Mouse (Mus musculus) kidney, postnatal 4 days (tissue): ENCODE results near the gene Gm45213.
A peak's percentile ranks its signal among the peaks of the same experiment; 100 is the strongest.

Experiments used
- DNase-seq, 2 experiments: peaks; one replicate each; pipeline ENCODE4 v3.0.0; 2021; ENCODE audit warnings: mixed read lengths in 2 of 2

Gm45213 gene

DNA sequence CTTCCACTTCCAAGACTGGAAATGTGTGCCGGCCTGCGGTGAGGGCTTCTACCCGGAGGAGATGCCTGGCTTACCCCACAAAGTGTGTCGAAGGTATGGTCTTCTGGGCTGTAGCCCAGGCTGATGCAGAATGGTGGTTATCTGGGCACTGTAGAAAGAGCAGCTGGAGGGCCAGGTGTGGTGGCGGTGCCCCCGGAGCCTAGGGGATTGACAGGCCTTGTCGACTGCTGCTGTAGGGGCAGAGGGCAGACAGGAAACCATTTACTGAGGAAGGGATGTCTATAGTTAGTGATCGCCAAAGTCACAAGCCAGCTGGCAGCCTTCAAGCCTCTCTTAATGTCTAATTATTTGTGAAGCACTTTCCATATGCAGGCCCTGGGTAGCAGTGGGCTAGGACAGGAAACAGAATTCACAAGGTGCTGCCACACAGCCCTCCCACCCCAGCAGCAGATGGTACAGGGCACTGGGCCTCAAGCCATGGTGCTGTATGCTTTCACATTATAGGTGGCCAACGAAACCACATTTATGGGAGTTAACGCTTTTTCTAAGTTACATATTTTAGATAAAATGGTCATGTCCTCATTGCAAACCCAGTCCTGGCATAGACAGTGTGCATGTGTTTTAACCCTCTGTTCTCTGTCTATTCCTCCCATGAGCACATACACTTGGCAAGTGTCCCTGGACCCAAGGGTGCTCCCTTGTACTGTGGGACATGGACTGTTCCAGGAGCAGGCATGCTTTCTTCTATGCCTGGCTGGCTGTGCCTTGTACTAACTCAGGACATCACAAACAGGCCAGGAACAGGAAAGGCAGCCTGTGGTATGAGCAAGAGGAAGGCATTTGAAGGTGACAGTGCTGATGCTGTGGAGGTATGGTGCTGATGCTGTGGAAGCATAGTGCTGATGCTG lies at the start of gene Gm45213:
Gm45213 (plus strand) TSS at position 51 of the 908 bp plus-strand sequence.
- DNase-seq: no peak

GRCm38 (mm10) chr7:66001035-66001754 lies 42.2 kb upstream of the Gm45213 start:
- DNase-seq: no peak

- no peak for DNase-seq
Observed at GRCm38 (mm10) chr7:66001797-66002196, 41.6 kb upstream of the Gm45213 start.

DNA sequence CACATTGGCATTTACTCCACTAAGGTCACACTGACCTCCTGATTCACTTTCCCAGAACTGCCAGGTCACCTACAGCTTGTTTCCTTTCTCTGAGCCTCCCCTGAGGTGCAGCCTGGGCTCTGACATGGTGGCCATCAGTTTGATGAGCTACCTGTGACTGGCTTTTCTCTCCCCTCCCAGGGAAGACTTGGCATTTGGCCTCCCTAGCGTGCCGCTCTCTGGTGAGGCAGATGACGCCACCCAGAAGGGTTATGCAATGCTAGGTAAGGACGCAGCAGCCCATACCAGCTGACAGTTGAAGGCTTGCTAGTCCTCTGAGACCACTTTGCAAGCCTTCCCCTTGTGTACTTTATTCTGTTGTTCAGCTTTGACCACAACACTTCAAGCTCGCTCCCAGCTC lies 40.0 kb upstream of the Gm45213 start:
- no peak for DNase-seq

GRCm38 (mm10) chr7:66003865-66004638 lies 39.4 kb upstream of the Gm45213 start:
- peak in 1 of 2 experiments; percentile 12 for DNase-seq

GRCm38 (mm10) chr7:66005066-66005465 lies 38.3 kb upstream of the Gm45213 start:
- DNase-seq: no peak

- no peak for DNase-seq
Observed at GRCm38 (mm10) chr7:66008161-66008891, 35.1 kb upstream of the Gm45213 start.

DNA sequence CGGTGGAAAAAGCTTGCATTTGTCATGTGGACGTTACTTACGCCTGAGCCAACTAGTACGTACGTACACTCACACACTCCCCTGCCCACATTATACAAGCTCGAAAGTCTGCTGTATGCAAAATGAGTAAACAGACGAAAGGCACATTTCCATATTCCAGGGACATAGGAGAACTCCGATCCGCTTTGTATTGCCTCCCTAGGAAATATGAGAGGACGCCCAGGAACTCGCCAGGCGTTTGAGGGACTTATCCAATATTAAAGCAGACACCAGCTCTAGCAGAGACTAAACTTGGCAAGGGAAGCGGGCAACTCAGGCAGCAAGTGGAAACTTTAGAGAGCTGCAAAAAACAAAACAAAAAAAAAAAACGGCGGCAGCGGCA lies 34.5 kb upstream of the Gm45213 start:
- DNase-seq: no peak

DNA sequence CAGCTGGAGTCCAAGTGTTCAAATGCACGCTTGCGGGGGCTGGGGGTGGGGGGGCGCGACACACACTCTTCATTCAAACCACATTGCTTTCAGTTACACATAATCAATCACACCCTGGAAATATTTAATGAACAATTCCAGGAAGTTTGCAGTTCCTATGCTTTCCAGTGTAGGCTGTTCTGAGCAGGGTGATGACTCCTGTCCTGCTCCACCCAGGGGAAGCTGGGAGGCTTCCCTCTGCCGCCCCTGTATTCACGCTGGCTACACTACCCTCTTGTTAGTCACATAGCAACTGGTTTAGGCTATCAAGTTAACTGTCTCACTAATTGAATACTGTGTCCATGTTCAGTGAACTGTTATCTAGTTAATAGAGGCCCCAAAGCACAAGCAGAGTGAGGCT lies 32.9 kb upstream of the Gm45213 start:
- no peak for DNase-seq

DNA sequence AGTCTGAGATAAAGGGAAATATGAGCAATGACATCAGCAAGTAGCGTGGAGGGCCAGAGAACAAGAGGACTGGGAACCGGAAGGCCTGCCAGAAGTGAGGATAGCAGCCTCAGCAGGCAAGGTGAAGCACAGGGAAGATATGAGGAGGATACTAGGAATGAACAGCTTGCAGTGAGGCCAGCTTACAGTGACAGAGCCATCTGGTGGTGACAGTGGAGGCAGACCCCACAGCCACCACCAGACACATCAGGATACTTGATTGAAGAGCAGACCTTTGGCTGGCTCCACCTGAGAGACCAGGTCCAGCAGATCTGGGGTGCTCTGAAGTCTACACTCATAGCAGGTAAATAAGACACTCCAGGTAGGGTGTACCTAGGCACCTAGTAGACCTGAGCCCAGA lies 15.7 kb upstream of the Gm45213 start:
- peak; percentile 35 to 57 for DNase-seq

GRCm38 (mm10) chr7:66028766-66029512 lies 14.5 kb upstream of the Gm45213 start:
- no peak for DNase-seq

DNA sequence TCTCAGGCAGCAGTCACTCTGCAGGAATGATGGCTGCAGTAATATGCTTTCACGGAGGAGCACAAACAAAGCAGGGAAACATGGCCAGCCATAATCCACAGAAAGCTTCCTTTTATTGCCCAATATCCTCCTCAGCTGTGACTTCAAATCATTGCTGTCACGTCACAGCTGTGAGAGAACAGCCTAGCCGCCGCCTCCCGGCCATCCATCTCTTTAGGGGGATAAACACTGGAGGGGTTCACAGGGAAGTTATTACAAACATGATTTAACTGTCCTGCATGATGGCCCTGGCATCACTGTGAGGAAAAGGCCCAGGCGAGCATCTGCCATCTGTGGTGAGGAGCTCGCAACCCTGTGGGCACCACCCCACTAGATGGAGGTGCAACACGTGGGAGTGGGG lies 6.6 kb upstream of the Gm45213 start:
- no peak for DNase-seq

GRCm38 (mm10) chr7:66038261-66038660 lies 5.1 kb upstream of the Gm45213 start:
- peak; percentile 28 to 30 for DNase-seq

- no peak for DNase-seq
Observed at GRCm38 (mm10) chr7:66038730-66039129, 4.7 kb upstream of the Gm45213 start.

DNA sequence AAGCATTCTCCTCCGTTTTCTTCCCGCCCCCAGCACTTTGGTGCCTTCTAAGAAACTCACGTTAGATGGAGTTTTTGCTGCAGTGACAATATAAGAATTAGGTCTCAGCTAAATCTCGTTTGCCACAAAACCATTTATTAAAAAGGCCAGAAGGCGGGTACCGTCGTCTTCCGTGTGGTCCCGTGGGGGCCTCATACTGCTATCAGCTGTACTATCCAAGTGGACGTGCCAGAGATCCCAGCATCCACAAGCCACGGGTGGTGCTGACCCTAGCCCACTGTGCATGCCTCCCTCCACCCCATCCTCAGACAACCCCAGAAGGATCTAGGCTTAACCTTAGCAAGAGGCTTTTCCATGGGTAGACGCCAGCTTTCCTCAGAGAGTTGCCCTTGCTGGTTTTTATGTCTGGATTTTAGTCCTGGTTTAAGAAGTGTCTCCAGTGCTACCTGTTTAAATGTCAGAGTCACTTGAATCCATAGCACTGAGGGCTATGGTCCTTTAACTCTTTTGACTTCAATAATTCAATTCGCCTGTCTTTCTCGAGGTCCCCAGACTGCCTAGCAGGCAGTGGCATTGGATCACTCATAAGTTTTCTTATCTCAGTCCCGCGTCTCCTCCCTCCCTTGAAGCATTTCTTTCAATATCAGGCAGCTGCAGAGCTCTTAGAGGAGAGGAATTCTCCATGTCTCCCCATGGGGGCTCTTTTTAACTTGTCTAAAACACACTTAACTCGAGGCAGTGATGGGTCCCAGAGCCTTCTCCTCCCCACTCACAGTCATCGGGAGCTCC lies 3.2 kb upstream of the Gm45213 start:
- DNase-seq: no peak

- DNase-seq: no peak
Observed at GRCm38 (mm10) chr7:66044617-66045016, 1.2 kb downstream of the Gm45213 start.

- DNase-seq: peak in 1 of 2 experiments; percentile 34
Observed at GRCm38 (mm10) chr7:66046921-66047918, 3.8 kb downstream of the Gm45213 start.

- no peak for DNase-seq
Observed at GRCm38 (mm10) chr7:66047975-66048374, 4.6 kb downstream of the Gm45213 start.

DNA sequence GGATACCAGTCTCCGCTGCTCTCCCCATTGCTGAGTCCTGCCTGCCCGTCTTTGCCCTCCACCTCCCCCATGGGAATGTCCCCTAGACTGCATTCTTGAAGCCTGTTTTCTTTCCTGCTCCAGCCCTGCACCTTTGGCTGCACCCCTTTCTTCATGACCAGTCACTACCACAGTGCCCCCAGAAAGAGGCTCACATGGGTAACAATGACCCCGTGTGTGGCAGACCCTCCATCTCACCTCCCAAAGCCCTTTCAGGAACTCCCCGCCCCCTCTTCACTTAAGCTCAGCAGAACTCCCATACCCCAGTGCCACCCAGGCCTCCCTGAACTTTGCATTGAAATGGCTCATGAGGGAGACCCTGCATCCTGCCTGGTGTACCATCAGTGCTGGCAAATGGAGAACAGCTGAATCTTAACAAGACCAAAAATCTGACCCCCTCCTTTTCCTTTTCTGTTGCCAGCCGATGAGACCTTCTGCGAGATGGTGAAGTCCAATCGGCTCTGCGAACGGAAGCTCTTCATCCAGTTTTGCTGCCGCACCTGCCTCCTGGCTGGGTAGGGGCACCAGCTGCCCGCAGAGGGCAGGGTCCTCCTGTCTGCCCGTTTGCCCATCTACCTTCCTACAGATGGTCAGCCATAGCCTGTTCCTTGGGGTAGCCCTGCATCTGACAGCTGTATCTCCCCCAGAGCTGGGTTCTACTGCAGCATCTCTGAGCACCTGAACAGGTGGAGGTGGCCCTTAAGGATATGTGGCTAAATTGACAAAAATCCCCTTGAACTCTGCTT lies 5.2 kb downstream of the Gm45213 start:
- no peak for DNase-seq
